Mouse (Mus musculus): ENCODE measurements around the gene Jund. TPM values are rescaled to one million over a fixed set of nuclear protein-coding genes. Genes with fewer than 3 reads are reported as not detected.

The Jund gene
- polyA plus RNA-seq, 1 experiment = 816 TPM

- H3K27me3 ChIP-seq (ENCODE audit: control insufficient read depth) = no peaks in the 10 kb centered on the region
- peaks cover 29% of the 10 kb centered on the region for H3K36me3 ChIP-seq (ENCODE audit: control insufficient read depth)
- TF ChIP-seq GATA1 (IDR thresholded peaks at IDR 0.05; ENCODE audit: low read length) = no peak
- no peak for TF ChIP-seq TAL1 (IDR thresholded peaks at IDR 0.05; ENCODE audit: low read length)
- H3K9me3 ChIP-seq (ENCODE audit: control insufficient read depth, low read length) = no peaks in the 10 kb centered on the region
- peak overlapping the region; percentile 86 for H3K4me3 ChIP-seq (replicated peaks)
- peaks cover 54% of the 10 kb centered on the region for H3K4me1 ChIP-seq (ENCODE audit: control insufficient read depth)
These were observed 26.2 kb upstream of the Jund start for GRCm38 (mm10) chr8:70672325-70673078.

GRCm38 (mm10) chr8:70673079-70673856, 25.5 kb upstream of the Jund start, which contains the start of gene Lsm4:
TSS of gene Lsm4 (plus strand) at chr8:70673248.
- TF ChIP-seq GATA1 (IDR thresholded peaks at IDR 0.05; ENCODE audit: low read length) (peak; percentile 78), TAL1 (IDR thresholded peaks at IDR 0.05; ENCODE audit: low read length) (no peak)
- H3K27me3 ChIP-seq (ENCODE audit: control insufficient read depth) = no peaks in the 10 kb centered on the region
- H3K4me3 ChIP-seq (replicated peaks) = peak within 1 kb of the TSS; percentile 86
- peaks cover 61% of the 10 kb centered on the region for H3K4me1 ChIP-seq (ENCODE audit: control insufficient read depth)
- H3K9me3 ChIP-seq (ENCODE audit: control insufficient read depth, low read length) = peaks cover 6% of the 10 kb centered on the region
- peaks cover 36% of the 10 kb centered on the region for H3K36me3 ChIP-seq (ENCODE audit: control insufficient read depth)

- Histone ChIP-seq H3K9me3 (ENCODE audit: control insufficient read depth, low read length) (peaks cover 7% of the 10 kb centered on the region), H3K4me1 (ENCODE audit: control insufficient read depth) (peaks cover 70% of the 10 kb centered on the region), H3K27me3 (ENCODE audit: control insufficient read depth) (no peaks in the 10 kb centered on the region), H3K36me3 (ENCODE audit: control insufficient read depth) (peaks cover 45% of the 10 kb centered on the region), H3K4me3 (replicated peaks) (peak overlapping the region; percentile 86)
- TF ChIP-seq TAL1 (IDR thresholded peaks at IDR 0.05; ENCODE audit: low read length) (no peak), GATA1 (IDR thresholded peaks at IDR 0.05; ENCODE audit: low read length) (no peak)
These were observed 24.6 kb upstream of the Jund start for GRCm38 (mm10) chr8:70674109-70674508.

GRCm38 (mm10) chr8:70674716-70675115, 24.0 kb upstream of the Jund start:
- peaks cover 7% of the 10 kb centered on the region for H3K9me3 ChIP-seq (ENCODE audit: control insufficient read depth, low read length)
- peak overlapping the region; percentile 86 for H3K4me3 ChIP-seq (replicated peaks)
- H3K36me3 ChIP-seq (ENCODE audit: control insufficient read depth) = peaks cover 51% of the 10 kb centered on the region
- no peaks in the 10 kb centered on the region for H3K27me3 ChIP-seq (ENCODE audit: control insufficient read depth)
- H3K4me1 ChIP-seq (ENCODE audit: control insufficient read depth) = peaks cover 76% of the 10 kb centered on the region
- TF ChIP-seq TAL1 (IDR thresholded peaks at IDR 0.05; ENCODE audit: low read length) (no peak), GATA1 (IDR thresholded peaks at IDR 0.05; ENCODE audit: low read length) (no peak)

- H3K4me3 ChIP-seq (replicated peaks) = no peak overlapping the region
- H3K4me1 ChIP-seq (ENCODE audit: control insufficient read depth) = peaks cover 82% of the 10 kb centered on the region
- TF ChIP-seq TAL1 (IDR thresholded peaks at IDR 0.05; ENCODE audit: low read length) (no peak), GATA1 (IDR thresholded peaks at IDR 0.05; ENCODE audit: low read length) (no peak)
- H3K9me3 ChIP-seq (ENCODE audit: control insufficient read depth, low read length) = peaks cover 7% of the 10 kb centered on the region
- peaks cover 57% of the 10 kb centered on the region for H3K36me3 ChIP-seq (ENCODE audit: control insufficient read depth)
- H3K27me3 ChIP-seq (ENCODE audit: control insufficient read depth) = no peaks in the 10 kb centered on the region
These were observed 23.4 kb upstream of the Jund start for GRCm38 (mm10) chr8:70675336-70675735.

- H3K27me3 ChIP-seq (ENCODE audit: control insufficient read depth) = no peaks in the 10 kb centered on the region; the same call in 1 of the 2 replicates
- H3K4me3 ChIP-seq (replicated peaks) = peak overlapping the region; percentile 28
- peaks cover 89% of the 10 kb centered on the region for H3K4me1 ChIP-seq (ENCODE audit: control insufficient read depth)
- H3K9me3 ChIP-seq (ENCODE audit: control insufficient read depth, low read length) = peaks cover 7% of the 10 kb centered on the region
- no peak for TF ChIP-seq TAL1 (IDR thresholded peaks at IDR 0.05; ENCODE audit: low read length)
- no peak for TF ChIP-seq GATA1 (IDR thresholded peaks at IDR 0.05; ENCODE audit: low read length)
- H3K36me3 ChIP-seq (ENCODE audit: control insufficient read depth) = peaks cover 60% of the 10 kb centered on the region
These were observed 21.2 kb upstream of the Jund start for GRCm38 (mm10) chr8:70677451-70678080.

GRCm38 (mm10) chr8:70678679-70679078, 20.1 kb upstream of the Jund start:
- peaks cover 3% of the 10 kb centered on the region; the same call in 1 of the 2 replicates for H3K27me3 ChIP-seq (ENCODE audit: control insufficient read depth)
- TF ChIP-seq GATA1 (IDR thresholded peaks at IDR 0.05; ENCODE audit: low read length) (no peak), TAL1 (IDR thresholded peaks at IDR 0.05; ENCODE audit: low read length) (no peak)
- no peak overlapping the region for H3K4me3 ChIP-seq (replicated peaks)
- H3K4me1 ChIP-seq (ENCODE audit: control insufficient read depth) = peaks cover 85% of the 10 kb centered on the region
- H3K36me3 ChIP-seq (ENCODE audit: control insufficient read depth) = peaks cover 60% of the 10 kb centered on the region
- H3K9me3 ChIP-seq (ENCODE audit: control insufficient read depth, low read length) = peaks cover 7% of the 10 kb centered on the region

GRCm38 (mm10) chr8:70679404-70679803, 19.3 kb upstream of the Jund start:
- peaks cover 7% of the 10 kb centered on the region for H3K9me3 ChIP-seq (ENCODE audit: control insufficient read depth, low read length)
- peaks cover 78% of the 10 kb centered on the region for H3K4me1 ChIP-seq (ENCODE audit: control insufficient read depth)
- no peak overlapping the region for H3K4me3 ChIP-seq (replicated peaks)
- no peak for TF ChIP-seq GATA1 (IDR thresholded peaks at IDR 0.05; ENCODE audit: low read length)
- no peak for TF ChIP-seq TAL1 (IDR thresholded peaks at IDR 0.05; ENCODE audit: low read length)
- peaks cover 10% of the 10 kb centered on the region for H3K27me3 ChIP-seq (ENCODE audit: control insufficient read depth)
- H3K36me3 ChIP-seq (ENCODE audit: control insufficient read depth) = peaks cover 57% of the 10 kb centered on the region

GRCm38 (mm10) chr8:70680039-70680438, 18.7 kb upstream of the Jund start:
- peaks cover 7% of the 10 kb centered on the region for H3K9me3 ChIP-seq (ENCODE audit: control insufficient read depth, low read length)
- peaks cover 54% of the 10 kb centered on the region for H3K36me3 ChIP-seq (ENCODE audit: control insufficient read depth)
- peaks cover 12% of the 10 kb centered on the region for H3K27me3 ChIP-seq (ENCODE audit: control insufficient read depth)
- peaks cover 72% of the 10 kb centered on the region for H3K4me1 ChIP-seq (ENCODE audit: control insufficient read depth)
- no peak overlapping the region for H3K4me3 ChIP-seq (replicated peaks)
- TF ChIP-seq TAL1 (IDR thresholded peaks at IDR 0.05; ENCODE audit: low read length) (no peak), GATA1 (IDR thresholded peaks at IDR 0.05; ENCODE audit: low read length) (no peak)
